Mouse (Mus musculus): ENCODE measurements around the gene 1500015O10Rik. TPM values are rescaled to one million over a fixed set of nuclear protein-coding genes. Genes with fewer than 3 reads are reported as not detected.

1500015O10Rik gene
- polyA plus RNA-seq, 1 experiment from 2014 or later = 1.5 TPM

- 59% methylated on average over 2 of the region's 2 CpGs for WGBS
- Histone ChIP-seq H3K9ac (no peak overlapping the region), H3K4me3 (no peak overlapping the region), H3K36me3 (peaks cover 14% of the 10 kb centered on the region), H3K9me3 (0 out of 2 replicates have a peak, but pooled peaks cover 3% of the 10 kb centered on the region), H3K4me2 (replicated peaks) (no peak overlapping the region), H3K27me3 (no peaks in the 10 kb centered on the region), H3K4me1 (no peaks in the 10 kb centered on the region), H3K27ac (no peak overlapping the region)
- no peak for ATAC-seq (ENCODE audit: insufficient number of reproducible peaks, insufficient read depth, low FRiP score, low TSS enrichment)
Observed at GRCm38 (mm10) chr1:43781195-43781594, 50.8 kb downstream of the 1500015O10Rik start.

- no peak overlapping the region for H3K27ac ChIP-seq
- 66% methylated on average over 3 of the region's 3 CpGs for WGBS
- no peaks in the 10 kb centered on the region for H3K4me1 ChIP-seq
- ATAC-seq (ENCODE audit: insufficient number of reproducible peaks, insufficient read depth, low FRiP score, low TSS enrichment) = no peak
- H3K4me3 ChIP-seq = no peak overlapping the region
- H3K27me3 ChIP-seq = no peaks in the 10 kb centered on the region
- no peak overlapping the region for H3K9ac ChIP-seq
- 0 out of 2 replicates have a peak, but pooled peaks cover 3% of the 10 kb centered on the region for H3K9me3 ChIP-seq
- H3K4me2 ChIP-seq (replicated peaks) = no peak overlapping the region
- peaks cover 13% of the 10 kb centered on the region for H3K36me3 ChIP-seq
Observed at GRCm38 (mm10) chr1:43781672-43782071, 51.3 kb downstream of the 1500015O10Rik start.

- Histone ChIP-seq H3K27me3 (no peaks in the 10 kb centered on the region), H3K4me3 (no peak overlapping the region), H3K36me3 (peaks cover 12% of the 10 kb centered on the region), H3K9ac (no peak overlapping the region), H3K27ac (no peak overlapping the region), H3K9me3 (0 out of 2 replicates have a peak, but pooled peaks cover 3% of the 10 kb centered on the region), H3K4me2 (replicated peaks) (no peak overlapping the region), H3K4me1 (no peaks in the 10 kb centered on the region)
- WGBS = 90% methylated on average over 3 of the region's 3 CpGs
- ATAC-seq (ENCODE audit: insufficient number of reproducible peaks, insufficient read depth, low FRiP score, low TSS enrichment) = no peak
Observed at GRCm38 (mm10) chr1:43782680-43783079, 52.3 kb downstream of the 1500015O10Rik start.

- Histone ChIP-seq H3K4me1 (no peaks in the 10 kb centered on the region), H3K36me3 (peaks cover 12% of the 10 kb centered on the region), H3K9me3 (0 out of 2 replicates have a peak, but pooled peaks cover 3% of the 10 kb centered on the region), H3K27me3 (no peaks in the 10 kb centered on the region), H3K4me3 (no peak overlapping the region), H3K27ac (no peak overlapping the region), H3K4me2 (replicated peaks) (no peak overlapping the region), H3K9ac (no peak overlapping the region)
- no peak for ATAC-seq (ENCODE audit: insufficient number of reproducible peaks, insufficient read depth, low FRiP score, low TSS enrichment)
- WGBS = 75% methylated on average over 3 of the region's 3 CpGs
Observed at GRCm38 (mm10) chr1:43783186-43783585, 52.8 kb downstream of the 1500015O10Rik start.

- H3K4me3 ChIP-seq = no peak overlapping the region
- H3K4me1 ChIP-seq = no peaks in the 10 kb centered on the region
- no peak overlapping the region for H3K4me2 ChIP-seq (replicated peaks)
- 84% methylated on average over 5 of the region's 5 CpGs for whole genome bisulfite sequencing
- H3K27me3 ChIP-seq = no peaks in the 10 kb centered on the region
- no peak for ATAC-seq (ENCODE audit: insufficient number of reproducible peaks, insufficient read depth, low FRiP score, low TSS enrichment)
- H3K27ac ChIP-seq = no peak overlapping the region
- H3K36me3 ChIP-seq = peaks cover 5% of the 10 kb centered on the region; the same call in 1 of the 2 replicates
- no peak overlapping the region for H3K9ac ChIP-seq
- no peaks in the 10 kb centered on the region for H3K9me3 ChIP-seq
Observed at GRCm38 (mm10) chr1:43785316-43785715, 54.9 kb downstream of the 1500015O10Rik start.

GRCm38 (mm10) chr1:43786711-43787110 lies 56.3 kb downstream of the 1500015O10Rik start:
- H3K9me3 ChIP-seq = no peaks in the 10 kb centered on the region
- no peak for ATAC-seq (ENCODE audit: insufficient number of reproducible peaks, insufficient read depth, low FRiP score, low TSS enrichment)
- H3K27me3 ChIP-seq = no peaks in the 10 kb centered on the region
- H3K36me3 ChIP-seq = peaks cover 5% of the 10 kb centered on the region; the same call in 1 of the 2 replicates
- no peak overlapping the region for H3K9ac ChIP-seq
- H3K4me1 ChIP-seq = no peaks in the 10 kb centered on the region
- WGBS = 86% methylated on average over 5 of the region's 5 CpGs
- H3K4me3 ChIP-seq = no peak overlapping the region
- no peak overlapping the region for H3K4me2 ChIP-seq (replicated peaks)
- H3K27ac ChIP-seq = no peak overlapping the region

- Histone ChIP-seq H3K27me3 (no peaks in the 10 kb centered on the region), H3K4me1 (no peaks in the 10 kb centered on the region), H3K4me2 (replicated peaks) (no peak overlapping the region), H3K9ac (no peak overlapping the region), H3K9me3 (no peaks in the 10 kb centered on the region), H3K36me3 (peaks cover 5% of the 10 kb centered on the region; the same call in 1 of the 2 replicates), H3K4me3 (no peak overlapping the region), H3K27ac (no peak overlapping the region)
- no peak for ATAC-seq (ENCODE audit: insufficient number of reproducible peaks, insufficient read depth, low FRiP score, low TSS enrichment)
- 90% methylated on average over 2 of the region's 2 CpGs for WGBS
Observed at GRCm38 (mm10) chr1:43789765-43790164, 59.4 kb downstream of the 1500015O10Rik start.

Other genes starting within 250 kb of the 1500015O10Rik start
- 23.1 and 24.9 TPM in 2 replicates for gene Uxs1, start 97.2 kb downstream of the 1500015O10Rik start, polyA plus RNA-seq (2016; fragmentation: Nextera tagmentation; extraction: Ambion mirVana)
- gene Tpp2, start 203.0 kb downstream of the 1500015O10Rik start, polyA plus RNA-seq (2016; fragmentation: Nextera tagmentation; extraction: Ambion mirVana) = 67.0 and 67.8 TPM in 2 replicates